Mouse (Mus musculus) embryonic facial prominence, embryonic 11.5 days (tissue): ENCODE measurements around the gene Oxct1. TPM values are rescaled to one million over a fixed set of nuclear protein-coding genes. Genes with fewer than 3 reads are reported as not detected.

Experiments used
- ATAC-seq: fragments of 200-750 bp; cut with Nextera tagmentation; replicated peaks from 2 replicates; pipeline ENCODE4 v1.8.0; 2017; ENCODE audit warnings: low read depth; ENCODE audit not compliant: insufficient number of reproducible peaks, low FRiP score, low TSS enrichment
- DNase-seq: peaks from one replicate; pipeline ENCODE4 v3.0.0-alpha.2; 2015; ENCODE audit warnings: low spot score
- H3K27ac ChIP-seq: fragments of 300-500 bp; sonication (generic); replicated peaks from 2 replicates; pipeline ENCODE4 v1.5.1; 2014; ENCODE audit warnings: mild to moderate bottlenecking, low read depth, low read length, control low read depth
- H3K27me3 ChIP-seq: fragments of 300-500 bp; sonication (generic); 2 replicates; pipeline ENCODE4 v1.6.1; 2014; ENCODE audit warnings: mild to moderate bottlenecking, low read length, moderate library complexity, mixed read lengths; ENCODE audit not compliant: control insufficient read depth, insufficient read depth
- H3K36me3 ChIP-seq: fragments of 300-500 bp; sonication (generic); replicated peaks from 2 replicates; pipeline ENCODE4 v1.6.1; 2014; ENCODE audit warnings: low read depth, mild to moderate bottlenecking, low read length, moderate library complexity, mixed read lengths; ENCODE audit not compliant: control insufficient read depth, insufficient read depth
- H3K4me1 ChIP-seq: fragments of 300-500 bp; sonication (generic); 2 replicates; pipeline ENCODE4 v1.6.1; 2014; ENCODE audit warnings: low read length, mixed read lengths; ENCODE audit not compliant: control insufficient read depth, insufficient read depth
- H3K4me2 ChIP-seq: fragments of 300-500 bp; sonication (generic); 2 replicates; pipeline ENCODE4 v1.6.1; 2014; ENCODE audit warnings: low read depth, mild to moderate bottlenecking, control low read depth, low read length, moderate library complexity
- H3K4me3 ChIP-seq: fragments of 300-500 bp; sonication (generic); 2 replicates; pipeline ENCODE4 v1.5.1; 2014; ENCODE audit warnings: low read depth, low read length, control low read depth
- H3K9ac ChIP-seq: fragments of 300-500 bp; sonication (generic); replicated peaks from 2 replicates; pipeline ENCODE4 v1.6.1; 2014; ENCODE audit warnings: mild to moderate bottlenecking, control low read depth, low read length
- H3K9me3 ChIP-seq: fragments of 300-500 bp; sonication (generic); replicated peaks from 2 replicates; pipeline ENCODE4 v1.6.1; 2016; ENCODE audit warnings: mild to moderate bottlenecking, low read length, inconsistent platforms, mixed read lengths; ENCODE audit not compliant: control insufficient read depth
- WGBS: fragments of 180-500 bp; shearing (Covaris S2); extraction: QIAGEN DNeasy Blood & Tissue Kit; methylation state at CpG from one replicate; pipeline ENCODE4 v1.1.7; 2014; 5-methylcytosine and 5-hydroxymethylcytosine counted together
- polyA plus RNA-seq: library from polyadenylated mRNA; unstranded; fragments of >200 nt; fragmentation: Nextera tagmentation; extraction: Ambion mirVana; gene quantifications from 2 replicates; pipeline ENCODE4 v1.2.1, GENCODE M21; 2014

Oxct1 gene
- polyA plus RNA-seq, 1 experiment from 2014 or later: 215 TPM

DNA sequence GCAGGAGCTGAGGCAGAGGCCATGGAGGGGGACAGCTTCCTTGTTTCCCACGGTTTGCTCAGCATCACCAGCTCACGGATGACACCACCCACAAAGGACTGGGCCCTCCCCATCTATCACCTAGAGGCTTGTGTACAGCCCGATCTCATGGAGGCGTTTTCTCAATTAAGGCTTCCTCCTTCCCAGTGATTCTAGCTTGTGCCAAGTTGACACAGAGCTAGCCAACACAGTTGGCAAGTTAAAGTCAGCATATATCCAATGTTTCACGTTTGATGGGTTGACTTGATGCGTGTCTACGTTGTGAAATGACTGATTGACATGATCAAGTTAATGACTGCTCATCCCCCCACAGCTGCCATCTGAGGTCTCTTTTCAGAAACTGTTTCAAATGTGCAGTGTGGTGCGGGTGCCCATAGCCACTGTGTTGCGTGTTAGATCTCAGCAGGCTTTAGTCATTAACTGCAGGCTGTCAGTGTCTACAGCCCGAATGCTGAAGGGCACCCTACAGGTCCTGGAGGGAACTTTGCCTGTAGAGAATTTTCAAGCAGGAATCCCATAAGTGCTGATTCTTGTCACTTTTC, 74.2 kb downstream of the Oxct1 start:
- Histone ChIP-seq H3K9ac (no peak overlapping the region), H3K27me3 (no peaks in the 10 kb centered on the region), H3K4me3 (no peak overlapping the region), H3K27ac (no peak overlapping the region), H3K4me2 (no peak overlapping the region), H3K9me3 (no peaks in the 10 kb centered on the region), H3K4me1 (no peaks in the 10 kb centered on the region), H3K36me3 (no peaks in the 10 kb centered on the region; the same call in none of the 2 replicates)
- ATAC-seq (no peak), DNase-seq (no peak)
- 90% methylated on average over 10 of the region's 10 CpGs for WGBS

DNA sequence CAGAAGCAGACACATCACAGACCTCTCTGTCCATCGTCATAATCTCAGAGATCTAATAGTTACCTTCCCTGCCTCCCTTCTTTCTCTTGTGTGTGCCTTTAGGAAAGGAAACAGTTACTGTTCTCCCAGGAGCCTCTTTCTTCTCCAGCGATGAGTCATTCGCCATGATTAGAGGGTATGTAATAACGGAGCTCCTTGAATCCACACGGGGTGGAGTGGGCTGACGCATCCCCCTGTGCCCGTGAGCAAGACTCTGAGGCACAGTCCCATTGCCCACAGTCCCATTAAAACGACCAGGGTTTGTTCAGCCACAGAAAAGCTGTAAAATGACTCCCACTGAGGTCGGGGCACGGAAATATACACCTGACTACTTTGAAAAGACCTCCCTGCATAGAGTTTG, 74.8 kb downstream of the Oxct1 start:
- WGBS: 89% methylated on average over 10 of the region's 10 CpGs
- ATAC-seq (no peak), DNase-seq (no peak)
- no peak overlapping the region for H3K4me3 ChIP-seq
- H3K9ac ChIP-seq: no peak overlapping the region
- H3K9me3 ChIP-seq: no peaks in the 10 kb centered on the region
- no peaks in the 10 kb centered on the region for H3K27me3 ChIP-seq
- no peaks in the 10 kb centered on the region for H3K4me1 ChIP-seq
- no peaks in the 10 kb centered on the region; the same call in none of the 2 replicates for H3K36me3 ChIP-seq
- no peak overlapping the region for H3K27ac ChIP-seq
- no peak overlapping the region for H3K4me2 ChIP-seq

DNA sequence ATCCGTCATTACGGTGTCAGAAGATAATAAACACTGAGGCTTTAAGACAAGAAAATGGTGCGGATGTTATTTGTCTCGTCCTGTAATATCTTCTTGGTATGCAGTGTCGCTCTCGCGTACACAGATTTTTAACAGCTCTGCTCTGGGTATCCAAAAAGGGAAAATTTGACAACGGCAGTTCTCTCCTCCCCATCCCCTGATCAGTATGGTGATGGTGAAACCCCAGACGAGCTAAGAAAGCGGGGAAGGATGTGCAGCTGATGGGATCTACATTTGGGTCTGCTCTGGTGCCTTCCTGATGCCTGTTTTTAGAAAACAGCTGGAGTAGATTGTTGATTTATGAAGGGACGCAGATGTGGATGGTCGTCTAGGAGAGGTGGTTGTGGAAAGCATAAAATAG, 78.1 kb downstream of the Oxct1 start:
- Histone ChIP-seq H3K4me2 (no peak overlapping the region), H3K4me3 (no peak overlapping the region), H3K4me1 (no peaks in the 10 kb centered on the region), H3K36me3 (no peaks in the 10 kb centered on the region; the same call in none of the 2 replicates), H3K9me3 (no peaks in the 10 kb centered on the region), H3K27me3 (no peaks in the 10 kb centered on the region), H3K27ac (no peak overlapping the region), H3K9ac (no peak overlapping the region)
- DNase-seq (no peak), ATAC-seq (no peak)
- 86% methylated on average over 12 of the region's 12 CpGs for WGBS

DNA sequence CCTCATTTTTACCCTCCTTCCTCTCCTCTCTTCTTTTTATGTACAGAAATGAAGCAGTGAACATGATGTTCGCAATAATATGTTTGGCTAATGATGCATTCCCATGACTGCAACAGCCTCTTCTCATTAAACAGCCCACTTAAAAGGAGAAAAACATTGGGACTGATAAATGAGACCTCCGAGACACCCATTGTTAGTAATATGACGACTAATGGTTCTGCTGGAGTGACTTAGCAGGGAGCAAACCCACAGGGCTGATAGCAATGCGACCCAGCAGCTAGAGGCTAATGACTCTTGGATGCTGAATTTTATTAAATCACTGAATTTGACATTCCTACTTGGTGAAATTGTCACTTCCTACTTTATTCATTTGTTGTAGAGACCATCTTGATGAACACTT, 79.3 kb downstream of the Oxct1 start:
- Histone ChIP-seq H3K9me3 (no peaks in the 10 kb centered on the region), H3K4me2 (no peak overlapping the region), H3K9ac (no peak overlapping the region), H3K27me3 (no peaks in the 10 kb centered on the region), H3K4me1 (no peaks in the 10 kb centered on the region), H3K4me3 (no peak overlapping the region), H3K27ac (no peak overlapping the region), H3K36me3 (no peaks in the 10 kb centered on the region; the same call in none of the 2 replicates)
- no peak for ATAC-seq
- WGBS: 80% methylated on average over 4 of the region's 4 CpGs
- no peak for DNase-seq

DNA sequence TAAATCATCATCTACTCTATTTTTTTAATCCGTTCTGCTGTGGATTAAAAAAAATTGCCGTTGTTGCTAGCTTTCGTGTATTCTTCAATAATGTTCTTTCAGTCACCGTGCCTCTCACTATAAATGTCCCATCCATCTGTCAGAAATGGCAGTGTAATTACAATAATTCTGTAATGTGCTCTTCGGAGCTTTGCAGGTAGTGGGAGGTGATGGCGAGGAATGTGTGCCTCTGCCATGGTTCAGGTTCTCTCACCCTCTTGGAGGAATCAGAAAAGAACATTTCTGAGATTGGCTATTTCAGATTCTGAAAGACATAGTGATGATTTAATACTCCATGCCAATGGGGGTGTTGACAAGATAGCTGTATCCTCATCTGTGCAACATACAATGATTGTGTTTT, 93.8 kb downstream of the Oxct1 start:
- Histone ChIP-seq H3K9ac (no peak overlapping the region), H3K4me2 (no peak overlapping the region), H3K4me1 (no peaks in the 10 kb centered on the region), H3K9me3 (no peaks in the 10 kb centered on the region), H3K27ac (no peak overlapping the region), H3K4me3 (no peak overlapping the region), H3K36me3 (no peaks in the 10 kb centered on the region), H3K27me3 (no peaks in the 10 kb centered on the region)
- 90% methylated on average over 6 of the region's 6 CpGs for WGBS
- ATAC-seq: no peak
- DNase-seq: no peak

DNA sequence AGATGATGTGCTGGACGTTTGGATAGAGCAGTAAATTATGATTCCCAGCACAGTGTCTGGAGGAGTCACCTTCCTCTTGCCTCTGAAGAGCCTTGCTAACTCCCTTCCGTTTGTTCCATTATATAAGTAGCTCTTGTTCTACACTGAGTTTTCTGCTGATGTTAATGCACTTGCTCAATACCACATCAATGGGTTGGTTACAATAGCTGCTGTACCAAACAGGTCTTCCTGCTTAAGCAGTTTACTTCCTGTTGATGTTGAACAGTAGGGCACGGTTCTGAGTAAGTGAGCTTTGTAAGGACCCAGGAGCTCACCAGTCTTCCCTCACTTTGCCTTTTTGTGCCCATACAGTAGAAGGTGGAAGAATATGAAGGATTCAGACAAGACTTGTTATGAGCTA, 98.5 kb downstream of the Oxct1 start:
- no peak overlapping the region for H3K4me3 ChIP-seq
- H3K4me2 ChIP-seq: no peak overlapping the region
- WGBS: 78% methylated on average over 3 of the region's 3 CpGs
- DNase-seq (no peak), ATAC-seq (no peak)
- H3K27ac ChIP-seq: no peak overlapping the region
- no peaks in the 10 kb centered on the region for H3K36me3 ChIP-seq
- no peaks in the 10 kb centered on the region for H3K4me1 ChIP-seq
- H3K27me3 ChIP-seq: no peaks in the 10 kb centered on the region
- H3K9me3 ChIP-seq: no peaks in the 10 kb centered on the region
- no peak overlapping the region for H3K9ac ChIP-seq

DNA sequence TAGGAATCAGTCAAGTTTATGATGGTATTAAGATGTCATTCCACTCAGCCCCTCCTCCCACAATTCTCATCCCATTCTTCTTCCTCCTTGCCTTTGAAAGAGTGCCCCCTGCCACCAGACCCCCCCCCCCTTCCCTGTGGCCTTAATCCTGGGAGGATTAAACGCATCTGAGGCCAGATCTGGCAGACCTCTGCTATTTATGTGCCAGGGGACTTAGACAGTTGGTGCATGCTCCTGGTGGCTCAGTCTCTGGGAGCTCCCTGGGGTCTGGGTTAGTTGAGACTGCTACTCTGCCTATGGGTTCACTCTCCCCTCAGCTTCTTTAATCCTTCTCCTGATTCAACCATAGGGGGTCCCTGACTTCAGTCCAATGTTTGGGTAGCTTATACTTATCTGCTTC, 112.3 kb downstream of the Oxct1 start:
- Histone ChIP-seq H3K4me2 (no peak overlapping the region), H3K27ac (no peak overlapping the region), H3K4me1 (no peaks in the 10 kb centered on the region), H3K4me3 (no peak overlapping the region), H3K9ac (no peak overlapping the region), H3K27me3 (no peaks in the 10 kb centered on the region), H3K36me3 (no peaks in the 10 kb centered on the region), H3K9me3 (no peaks in the 10 kb centered on the region)
- WGBS: 75% methylated on average over 1 of the region's 1 CpGs
- no peak for ATAC-seq
- no peak for DNase-seq

DNA sequence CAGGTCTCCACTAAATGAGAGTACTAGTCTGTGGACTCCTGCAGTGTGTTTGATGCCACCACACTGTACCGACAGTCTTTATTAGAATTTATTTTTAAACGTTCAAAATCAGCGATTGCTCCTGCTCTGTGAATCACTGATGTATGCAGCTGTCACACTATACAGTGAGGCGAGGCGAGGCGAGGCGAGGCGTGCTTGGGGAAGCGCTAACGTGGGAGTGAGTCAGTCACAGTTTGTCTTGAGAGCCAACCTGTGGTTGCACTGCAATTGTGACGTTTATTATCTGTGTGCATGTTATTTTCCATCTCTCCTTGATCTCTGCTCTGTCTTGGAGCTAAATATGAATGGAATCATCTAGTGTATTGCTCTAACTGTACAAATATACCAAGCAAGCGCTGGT, 113.3 kb downstream of the Oxct1 start:
- Histone ChIP-seq H3K4me2 (no peak overlapping the region), H3K27ac (no peak overlapping the region), H3K9me3 (no peaks in the 10 kb centered on the region), H3K9ac (no peak overlapping the region), H3K27me3 (no peaks in the 10 kb centered on the region), H3K4me1 (no peaks in the 10 kb centered on the region), H3K36me3 (no peaks in the 10 kb centered on the region), H3K4me3 (no peak overlapping the region)
- WGBS: 91% methylated on average over 12 of the region's 12 CpGs
- ATAC-seq (no peak), DNase-seq (no peak)
